Mouse (Mus musculus) monocyte, adult 2 months (primary cell): ENCODE measurements at regions not wholly inside any gene's neighbourhood (a gene's known extent, or its start where the extent isn't known, plus 50 kb on each side); places are given as distances from the start of the nearest gene placed in this dataset.

Experiments used
- DNase-seq, 2 experiments: peaks; one replicate each; pipeline ENCODE4 v3.0.0; 2022; ENCODE audit warnings: low spot score in 2 of 2, low read depth in 1 of 2

DNA sequence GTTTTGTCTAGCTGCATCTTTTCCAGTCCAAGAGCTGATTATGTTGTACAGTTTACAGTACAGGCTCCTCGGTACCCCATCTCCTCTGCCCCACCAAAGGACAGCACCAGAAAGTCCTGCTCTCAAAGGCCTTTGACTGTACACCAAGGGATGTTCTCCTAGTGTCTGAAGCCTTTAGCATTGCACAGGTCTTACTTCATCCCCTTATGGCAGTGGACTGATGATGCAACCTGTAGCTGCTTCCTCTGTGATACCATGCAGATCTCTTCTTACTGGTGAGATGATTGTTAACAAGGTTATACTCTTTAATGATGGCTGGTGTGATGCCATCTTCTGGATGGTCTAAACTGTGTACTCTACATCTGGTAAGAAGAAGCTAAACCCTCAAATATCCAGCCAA, 260.5 kb upstream of the Trib2 start:
- no peak for DNase-seq

DNA sequence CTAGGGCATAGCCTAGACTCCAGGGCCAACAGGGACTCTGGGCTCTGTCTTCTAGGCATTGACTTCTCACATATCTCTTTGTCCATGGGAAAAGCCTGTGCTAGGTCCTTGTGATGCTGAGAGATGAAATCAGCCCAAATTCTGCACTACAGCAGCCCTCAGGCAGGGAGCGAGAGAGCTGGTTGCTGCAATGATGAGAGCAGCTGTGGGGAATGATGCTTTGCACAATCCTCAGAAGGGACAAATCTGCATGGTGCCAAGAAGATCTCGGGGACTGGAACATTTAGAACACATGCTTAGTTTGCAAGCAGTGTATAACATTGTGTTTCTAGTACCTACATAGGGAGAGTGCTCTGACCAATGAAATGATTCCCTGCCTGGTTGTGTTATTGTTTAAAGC, 259.2 kb upstream of the Trib2 start:
- no peak for DNase-seq

GRCm38 (mm10) chr12:16068940-16069339, 252.2 kb upstream of the Trib2 start:
- DNase-seq: no peak

GRCm38 (mm10) chr12:16062689-16063088, 246.0 kb upstream of the Trib2 start:
- no peak for DNase-seq

- DNase-seq: no peak
Observed at GRCm38 (mm10) chr12:16060461-16060860, 243.7 kb upstream of the Trib2 start.

DNA sequence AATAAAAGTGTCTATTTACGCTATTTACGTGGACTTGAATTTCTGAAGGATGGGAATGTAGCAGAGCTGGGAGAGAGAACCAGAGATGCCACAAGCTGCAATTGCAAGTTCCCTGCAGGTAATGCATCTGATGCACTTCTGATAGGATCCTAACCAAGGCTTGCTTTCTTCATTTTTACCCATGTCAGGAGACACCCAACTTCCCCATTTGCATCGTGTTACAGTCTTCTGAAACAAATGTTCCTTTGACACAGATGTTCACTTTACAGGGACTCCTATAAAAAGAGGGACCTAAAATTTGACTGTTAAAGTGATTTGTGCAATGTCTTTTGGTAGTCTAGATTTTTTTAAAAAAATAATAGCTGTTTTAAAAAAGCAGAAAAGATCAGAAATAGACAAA, 241.5 kb upstream of the Trib2 start:
- DNase-seq: no peak

- no peak for DNase-seq
Observed at GRCm38 (mm10) chr12:16056831-16057230, 240.1 kb upstream of the Trib2 start.

DNA sequence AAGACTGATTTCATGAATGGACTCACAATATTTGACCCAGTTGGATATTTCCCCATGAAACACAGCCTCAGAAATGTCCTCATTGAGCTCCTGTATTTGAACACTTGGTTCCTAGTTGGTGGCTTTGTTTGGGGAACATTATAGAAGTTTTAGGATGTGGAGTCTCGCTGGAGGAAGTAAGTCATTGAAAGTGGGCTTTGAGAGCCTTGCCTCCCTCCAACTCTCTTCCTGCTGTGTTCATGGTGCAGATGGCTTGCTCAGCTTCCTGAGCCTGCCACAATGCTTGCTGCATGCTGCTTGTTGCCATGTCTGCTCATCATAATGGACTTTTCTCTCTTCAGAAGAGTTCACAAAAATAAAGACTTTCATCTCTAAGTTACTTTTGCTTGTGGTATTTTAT, 239.5 kb upstream of the Trib2 start:
- DNase-seq: no peak

GRCm38 (mm10) chr12:16054591-16054990, 237.9 kb upstream of the Trib2 start:
- no peak for DNase-seq

DNA sequence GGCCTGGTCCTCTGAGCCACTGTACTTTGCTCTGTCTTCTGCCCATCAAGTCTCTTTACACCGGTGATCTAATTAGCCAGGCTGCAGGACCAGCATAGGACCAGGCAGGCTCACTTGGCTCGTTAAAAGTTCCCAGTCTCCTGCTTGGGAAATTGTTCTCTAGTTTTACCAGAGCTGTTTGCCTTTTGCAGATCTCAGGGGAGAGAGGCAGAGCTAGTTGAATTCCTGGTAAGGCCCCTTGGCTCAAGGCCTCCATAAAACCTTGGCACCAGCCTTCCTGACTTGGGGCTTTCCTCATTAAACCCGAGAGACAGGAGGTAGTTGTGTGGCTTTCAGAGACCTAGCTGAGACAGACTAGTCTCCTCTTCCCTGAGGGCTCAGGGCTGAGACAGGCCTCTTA, 237.0 kb upstream of the Trib2 start:
- no peak for DNase-seq

DNA sequence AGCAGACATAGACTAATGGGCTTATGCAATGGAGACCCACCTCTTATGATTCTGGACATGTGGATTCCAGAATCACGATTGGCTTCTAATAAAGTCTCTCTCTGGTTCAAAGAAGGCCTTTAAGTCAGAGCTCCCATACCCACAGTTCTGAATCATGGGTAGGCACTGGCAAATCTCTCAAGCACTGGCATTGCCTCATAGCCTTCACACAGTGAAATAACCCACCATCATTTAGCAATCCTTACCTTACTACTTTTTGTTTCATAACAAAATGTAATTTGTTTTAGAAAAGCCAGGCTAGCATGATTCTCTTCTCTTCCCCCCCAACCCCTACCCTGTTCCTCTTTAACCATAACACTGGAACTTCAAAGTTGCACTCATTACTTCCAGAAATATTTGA, 236.3 kb upstream of the Trib2 start:
- no peak for DNase-seq

GRCm38 (mm10) chr12:16052353-16052752, 235.6 kb upstream of the Trib2 start:
- no peak for DNase-seq

DNA sequence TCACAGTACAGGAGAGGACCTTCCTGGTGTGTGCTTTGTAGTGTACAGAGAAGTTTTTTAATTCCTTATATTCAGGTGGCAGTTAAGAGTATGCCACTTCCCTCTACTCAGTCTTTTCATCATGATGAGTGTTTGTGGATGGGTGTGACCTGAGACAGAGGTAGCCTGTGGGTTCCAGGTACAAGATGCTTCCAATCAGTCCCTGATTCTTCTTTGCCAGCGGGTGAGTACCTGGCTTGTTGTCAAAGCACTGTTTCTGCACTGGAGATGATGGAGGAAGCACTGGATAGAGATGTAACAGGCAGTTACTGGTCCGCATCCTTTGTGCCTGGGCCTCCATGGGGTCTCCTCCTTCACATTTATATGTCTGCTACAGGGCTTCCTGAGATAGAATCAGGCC, 234.7 kb upstream of the Trib2 start:
- DNase-seq: no peak

DNA sequence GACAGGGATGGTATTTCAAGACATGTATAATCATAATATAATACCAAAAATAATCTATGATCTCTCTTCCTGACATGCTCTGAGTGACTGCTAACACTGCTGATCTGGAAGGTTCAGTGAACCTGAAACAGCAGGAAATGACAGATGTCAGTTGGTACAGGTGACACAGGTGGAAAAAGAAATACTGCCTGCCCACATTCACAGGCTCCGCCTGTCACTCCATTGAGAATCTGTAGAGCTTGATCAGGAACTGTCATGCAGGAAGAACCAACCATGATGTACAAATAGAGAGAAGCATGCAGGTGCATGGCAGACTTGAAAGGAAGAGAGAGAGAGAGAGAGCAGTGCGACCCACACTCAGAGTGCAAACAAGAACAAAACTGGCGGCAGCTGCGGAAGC, 232.8 kb upstream of the Trib2 start:
- no peak for DNase-seq

DNA sequence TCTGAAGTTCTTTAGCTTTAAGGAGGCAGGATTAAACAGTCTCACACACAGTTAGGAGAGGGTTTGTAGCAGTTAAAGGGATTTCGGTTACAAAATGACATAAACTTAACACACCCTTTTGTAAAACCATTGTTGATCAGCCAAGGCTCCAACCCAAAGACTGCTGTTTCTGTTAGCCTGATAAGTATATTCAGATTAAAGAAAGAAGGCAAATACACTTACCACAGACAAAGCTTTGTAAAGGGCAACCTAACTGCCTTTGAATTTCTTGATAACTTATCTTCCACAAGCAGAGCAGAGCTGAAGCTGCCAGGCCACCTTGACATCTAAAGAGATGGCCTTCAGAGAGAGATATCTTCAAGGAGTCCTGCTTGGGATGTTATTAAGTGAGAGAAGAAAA, 229.9 kb upstream of the Trib2 start:
- DNase-seq: no peak

DNA sequence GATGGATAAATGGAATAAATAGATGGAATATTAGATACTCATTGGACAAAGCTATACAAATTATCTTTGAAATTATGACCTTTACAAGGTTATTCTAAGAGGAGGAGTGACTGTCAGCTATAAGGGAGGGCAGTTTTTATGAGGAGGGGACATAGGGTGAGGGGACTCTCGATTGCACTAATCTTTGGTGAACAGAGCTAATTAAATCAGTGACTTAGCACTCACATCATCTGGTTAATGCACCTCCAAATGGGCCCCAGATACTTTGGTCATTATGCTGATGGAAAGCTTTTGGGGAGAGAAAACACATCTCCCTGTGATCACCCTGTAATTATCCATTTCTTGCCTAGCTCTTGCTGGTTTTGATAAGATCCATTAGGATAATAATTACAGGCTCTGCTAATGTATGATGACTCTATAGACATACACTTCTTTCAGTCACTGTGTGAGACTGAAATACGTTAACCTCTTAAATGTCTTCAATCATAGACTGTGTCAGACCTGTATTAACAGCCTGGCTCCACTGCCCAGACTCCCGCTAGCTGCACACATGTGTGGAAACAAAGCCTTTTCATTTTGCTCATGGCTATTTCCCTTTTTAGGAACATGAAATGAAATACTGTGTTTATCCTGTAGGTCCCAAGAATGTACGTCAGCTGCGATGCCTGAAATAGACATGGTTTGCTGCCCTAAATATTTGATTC, 229.2 kb upstream of the Trib2 start:
- DNase-seq: no peak

DNA sequence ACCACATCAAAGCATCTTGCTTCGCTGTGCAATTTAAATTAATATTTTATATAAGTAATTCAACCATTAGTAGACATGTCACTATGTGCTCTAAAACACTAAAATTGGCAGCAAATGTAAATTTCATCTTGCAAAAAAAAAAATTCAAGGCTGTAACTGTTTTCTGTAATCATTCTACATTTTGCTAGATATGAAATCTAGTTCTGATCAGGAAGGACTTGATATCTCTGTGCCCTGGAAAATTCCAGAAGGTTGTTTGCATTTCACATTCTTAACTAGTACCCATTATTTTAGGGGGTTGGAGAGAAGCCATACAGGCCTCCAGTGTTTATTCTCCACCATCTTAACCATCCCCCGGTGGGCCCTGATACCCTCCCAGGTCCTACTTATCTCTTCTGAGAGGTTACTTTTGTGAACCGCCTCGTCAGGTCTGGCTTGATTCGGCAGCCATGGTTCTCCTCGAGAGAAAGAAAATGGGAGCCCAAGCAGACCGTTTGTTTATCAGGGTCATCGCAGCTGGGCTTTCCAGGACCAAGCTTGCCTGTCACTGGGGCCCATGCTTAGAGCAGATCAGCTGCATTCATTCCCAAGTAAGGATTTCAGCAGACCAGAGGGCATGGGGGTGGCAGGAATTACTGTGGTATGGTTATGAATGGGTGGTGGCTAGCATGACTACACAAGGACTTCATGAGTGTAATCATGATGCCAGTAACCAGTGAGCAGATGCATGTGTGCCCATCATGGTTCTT, 226.9 kb upstream of the Trib2 start:
- DNase-seq: no peak

DNA sequence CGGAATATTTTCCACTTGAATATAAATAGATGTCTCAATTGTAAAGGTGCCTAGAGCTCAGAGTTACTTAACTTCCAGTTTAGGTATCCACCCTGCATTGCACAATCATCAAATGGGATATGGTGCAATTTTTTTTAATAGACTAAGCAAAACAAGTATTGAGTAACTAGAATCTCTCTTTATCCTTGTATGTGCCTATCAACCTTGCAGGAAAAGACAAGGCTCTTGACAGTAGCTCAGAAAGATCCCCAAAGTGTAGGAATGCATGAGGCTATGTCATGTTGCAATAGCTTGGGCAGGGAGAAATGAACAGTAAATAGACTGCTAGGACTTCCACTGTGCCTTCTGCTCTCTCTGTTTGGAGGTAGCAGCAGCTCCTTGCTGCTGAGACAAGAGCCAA, 225.6 kb upstream of the Trib2 start:
- no peak for DNase-seq

- DNase-seq: no peak
Observed at GRCm38 (mm10) chr12:16041129-16041528, 224.4 kb upstream of the Trib2 start.

DNA sequence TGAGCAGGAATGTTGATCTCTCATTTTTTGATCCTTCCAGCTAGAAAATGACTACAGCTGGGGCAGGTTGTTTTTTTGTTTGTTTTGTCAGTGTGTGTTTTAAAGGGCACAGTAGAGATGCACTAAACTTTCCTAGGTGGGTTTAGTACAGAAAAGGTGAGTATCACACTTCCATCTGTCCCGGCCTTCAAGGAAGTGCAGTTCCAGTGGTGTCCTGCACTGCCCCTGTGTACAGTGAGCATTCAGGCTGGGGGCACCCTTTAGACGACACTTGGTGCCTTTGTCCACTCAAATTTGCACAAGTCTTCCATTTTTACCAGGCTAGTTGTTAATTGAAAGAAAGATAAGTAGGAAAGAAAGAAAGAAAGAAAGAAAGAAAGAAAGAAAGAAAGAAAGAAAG, 218.8 kb upstream of the Trib2 start:
- DNase-seq: no peak

- no peak for DNase-seq
Observed at GRCm38 (mm10) chr12:16034691-16035515, 218.2 kb upstream of the Trib2 start.

DNA sequence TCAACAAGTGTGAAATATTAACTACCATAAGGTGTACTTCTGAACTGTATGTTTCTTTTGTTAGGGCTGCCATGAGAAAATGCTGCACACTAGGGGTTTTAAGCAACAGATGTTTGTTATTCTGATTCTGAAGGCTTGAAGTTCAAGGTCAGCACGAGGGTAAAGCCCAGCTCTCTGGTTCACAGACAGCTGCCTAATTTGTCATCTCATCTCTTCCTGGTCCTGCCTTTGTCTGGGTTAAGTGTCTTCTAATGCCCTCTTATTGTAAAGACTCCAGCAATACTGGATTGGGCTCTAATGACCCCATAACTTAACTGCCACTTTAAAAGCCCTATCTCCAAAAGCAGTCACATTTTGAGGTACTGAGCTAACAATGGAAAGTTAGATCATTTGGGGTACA, 209.9 kb upstream of the Trib2 start:
- DNase-seq: no peak
